Mouse (Mus musculus): Measurements from ENCODE around the gene Poll. TPM values are rescaled to one million over a fixed set of nuclear protein-coding genes. Genes with fewer than 3 reads are reported as not detected.

Poll gene
- total and polyA plus RNA-seq, 3 experiments, result 16.5 to 24.6 (median 18.9) TPM

DNA sequence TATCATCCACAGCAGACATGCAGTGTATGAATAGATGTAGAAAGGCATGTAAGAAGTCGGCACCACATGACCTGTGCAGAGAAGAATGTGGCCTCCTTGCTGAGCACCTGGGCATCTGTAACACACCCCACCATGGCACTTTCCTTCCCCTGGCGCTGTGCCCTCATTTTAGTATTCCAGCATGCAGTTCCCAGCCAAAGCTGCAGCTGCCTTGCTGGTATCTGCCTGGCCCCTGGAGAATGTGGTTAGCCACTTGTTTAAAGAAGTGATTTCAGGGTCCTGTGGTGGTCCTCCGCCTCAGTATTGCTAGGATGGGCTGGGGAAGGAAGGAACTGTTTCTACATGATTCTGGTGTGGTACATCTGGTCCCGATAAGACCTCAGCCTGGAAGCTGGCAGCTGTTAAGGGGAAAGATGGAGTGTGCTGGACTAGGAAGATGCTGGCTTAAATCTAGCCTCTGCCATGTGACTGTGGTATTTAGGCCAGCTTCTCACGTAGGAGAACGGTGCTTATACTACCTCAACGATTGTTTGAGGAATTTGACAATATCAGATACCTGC lies 14.1 kb upstream of the Poll start:
- Histone ChIP-seq H3K9me3 (replicated peaks; ENCODE audit: low read length) (no peaks in the 10 kb centered on the region), H3K4me2 (ENCODE audit: insufficient read depth, low read depth, poor library complexity, severe bottlenecking) (no peak overlapping the region), H3K4me1 (ENCODE audit: control insufficient read depth in 1 of 2, insufficient read depth in 2 of 2) (peaks cover 0 to 20% of the 10 kb centered on the region in 2 experiments; a peak in 2 of 4 replicates), H3K36me3 (replicated peaks in 1 of 2; ENCODE audit: control insufficient read depth in 1 of 2, insufficient read depth in 1 of 2, low read length in 1 of 2) (peaks cover 47 to 87% of the 10 kb centered on the region in 2 experiments), H3K4me3 (replicated peaks in 1 of 3; ENCODE audit: low read depth in 2 of 3, low read length in 2 of 3, poor library complexity in 1 of 3) (no peak overlapping the region), H3K27ac (ENCODE audit: insufficient read depth, low read depth) (no peak overlapping the region), H3K79me2 (replicated peaks; ENCODE audit: control insufficient read depth, extremely low read depth, insufficient read depth, poor library complexity, severe bottlenecking) (no peaks in the 10 kb centered on the region), H3K9ac (ENCODE audit: insufficient read depth, low read depth) (no peak overlapping the region), H3K27me3 (replicated peaks) (no peaks in the 10 kb centered on the region)
- dilution Hi-C loops (cut with MboI; ENCODE audit: extremely low pct_ligation_motif_present, extremely low pct_unique_long_range_greater_than_20kb, low sequenced_read_pairs), result no loop called here
- in situ Hi-C loops (cut with MboI; ENCODE audit: low pct_ligation_motif_present, low pct_unique_long_range_greater_than_20kb, low sequenced_read_pairs), result loop anchor here (5.0 to 25.0 kb wide), 2 partner anchors 173 to 438 kb away; partner anchors contain the start of genes Hps6 and Npm3
- DNase-seq (ENCODE audit: extremely low read depth), result no peak
- TF ChIP-seq ETS1 (conservative IDR thresholded peaks at IDR 0.05; ENCODE audit: low read depth, low read length), result no peak
- no peak for TF ChIP-seq ZMIZ1 (IDR thresholded peaks at IDR 0.05; ENCODE audit: low read depth, low read length)
- TF ChIP-seq JUN (IDR thresholded peaks at IDR 0.05; ENCODE audit: insufficient read depth, low read depth, low read length), result no peak
- no peak for TF ChIP-seq RAD21 (IDR thresholded peaks at IDR 0.05; ENCODE audit: low read depth, low read length)
- TF ChIP-seq EP300 (IDR thresholded peaks at IDR 0.05; ENCODE audit: low read length), result no peak
- no peak for TF ChIP-seq TCF12 (IDR thresholded peaks at IDR 0.05; ENCODE audit: low read depth, low read length)
- TF ChIP-seq POLR2AphosphoS2 (IDR thresholded peaks at IDR 0.05; ENCODE audit: low read depth, low read length), result no peak
- TF ChIP-seq SIN3A (IDR thresholded peaks at IDR 0.05; ENCODE audit: low read length), result no peak
- TF ChIP-seq MYC (IDR thresholded peaks at IDR 0.05; ENCODE audit: low read depth, low read length), result no peak
- no peak for TF ChIP-seq E2F4 (IDR thresholded peaks at IDR 0.05; ENCODE audit: insufficient replicate concordance, low read depth, low read length)
- TF ChIP-seq BHLHE40 (IDR thresholded peaks at IDR 0.05; ENCODE audit: low read depth, low read length), result no peak
- no peak for TF ChIP-seq IRF4 (IDR thresholded peaks at IDR 0.05; ENCODE audit: low read depth, low read length)
- TF ChIP-seq CHD2 (IDR thresholded peaks at IDR 0.05; ENCODE audit: low read length), result no peak
- TF ChIP-seq USF1 (IDR thresholded peaks at IDR 0.05; ENCODE audit: low read depth, low read length), result no peak
- TF ChIP-seq NRF1 (IDR thresholded peaks at IDR 0.05; ENCODE audit: low read depth, low read length), result no peak
- no peak for TF ChIP-seq ELF1 (IDR thresholded peaks at IDR 0.05; ENCODE audit: low read depth, low read length)
- no peak for TF ChIP-seq CTCF (conservative IDR thresholded peaks at IDR 0.05 in 1 of 2, IDR thresholded peaks at IDR 0.05 in 1 of 2; ENCODE audit: low read depth in 2 of 2, low read length in 2 of 2)

DNA sequence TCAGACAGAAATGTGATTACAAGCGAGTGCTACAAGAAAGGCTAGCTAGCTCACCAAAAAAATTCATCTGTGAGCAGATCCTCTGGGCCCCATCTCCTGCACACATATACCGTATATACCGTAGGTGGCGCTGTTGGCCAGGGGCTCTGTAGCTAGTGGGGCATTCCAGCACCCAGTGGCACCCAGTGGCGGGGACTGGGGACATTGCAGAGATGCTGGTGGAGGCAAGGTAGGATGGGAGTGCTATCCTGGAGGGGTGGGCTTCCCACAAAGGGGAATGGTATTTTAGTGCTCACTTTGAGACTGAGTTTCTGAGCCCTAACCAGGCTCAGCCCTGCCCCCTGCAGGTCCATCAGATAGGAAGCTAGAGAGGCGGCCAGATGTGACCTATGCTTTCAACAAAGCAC lies 13.5 kb upstream of the Poll start:
- Histone ChIP-seq H3K9me3 (replicated peaks; ENCODE audit: low read length) (no peaks in the 10 kb centered on the region), H3K27me3 (replicated peaks) (no peaks in the 10 kb centered on the region), H3K9ac (ENCODE audit: insufficient read depth, low read depth) (no peak overlapping the region), H3K4me3 (replicated peaks in 1 of 3; ENCODE audit: low read depth in 2 of 3, low read length in 2 of 3, poor library complexity in 1 of 3) (no peak overlapping the region), H3K79me2 (replicated peaks; ENCODE audit: control insufficient read depth, extremely low read depth, insufficient read depth, poor library complexity, severe bottlenecking) (no peaks in the 10 kb centered on the region), H3K4me1 (ENCODE audit: control insufficient read depth in 1 of 2, insufficient read depth in 2 of 2) (peaks cover 0 to 25% of the 10 kb centered on the region in 2 experiments; a peak in 2 of 4 replicates), H3K4me2 (ENCODE audit: insufficient read depth, low read depth, poor library complexity, severe bottlenecking) (no peak overlapping the region), H3K36me3 (replicated peaks in 1 of 2; ENCODE audit: control insufficient read depth in 1 of 2, insufficient read depth in 1 of 2, low read length in 1 of 2) (peaks cover 43 to 87% of the 10 kb centered on the region in 2 experiments), H3K27ac (ENCODE audit: insufficient read depth, low read depth) (no peak overlapping the region)
- TF ChIP-seq ZNF384 (IDR thresholded peaks at IDR 0.05; ENCODE audit: low read depth, low read length) (0 out of 2 replicates have a peak, but pooled peaks have one; percentile 26), ZC3H11A (IDR thresholded peaks at IDR 0.05; ENCODE audit: low read depth, low read length) (no peak), CTCF (conservative IDR thresholded peaks at IDR 0.05 in 1 of 2, IDR thresholded peaks at IDR 0.05 in 1 of 2; ENCODE audit: low read depth in 2 of 2, low read length in 2 of 2) (peak; percentile 48 to 92), SMC3 (IDR thresholded peaks at IDR 0.05; ENCODE audit: low read depth, low read length) (peak; percentile 58), PAX5 (IDR thresholded peaks at IDR 0.05; ENCODE audit: low read length) (no peak), ZMIZ1 (IDR thresholded peaks at IDR 0.05; ENCODE audit: low read depth, low read length) (no peak), NELFE (IDR thresholded peaks at IDR 0.05; ENCODE audit: low read depth, low read length) (peak; percentile 25; the same call in 1 of the 2 replicates), RAD21 (IDR thresholded peaks at IDR 0.05; ENCODE audit: low read depth, low read length) (peak; percentile 62), MYC (IDR thresholded peaks at IDR 0.05; ENCODE audit: low read depth, low read length) (no peak)
- in situ Hi-C loops (cut with MboI; ENCODE audit: low pct_ligation_motif_present, low pct_unique_long_range_greater_than_20kb, low sequenced_read_pairs), result loop anchor here (5.0 to 25.0 kb wide), 2 partner anchors 173 to 438 kb away; partner anchors contain the start of genes Hps6 and Npm3
- dilution Hi-C loops (cut with MboI; ENCODE audit: extremely low pct_ligation_motif_present, extremely low pct_unique_long_range_greater_than_20kb, low sequenced_read_pairs), result no loop called here
- DNase-seq (ENCODE audit: extremely low read depth), result peak; percentile 65
